Mouse (Mus musculus) testis, adult 2 months (tissue): ENCODE measurements around the gene Klhl42.

Experiments
- CTCF ChIP-seq: fragments of 200-500 bp; IDR thresholded peaks from 2 replicates; pipeline ENCODE4 v1.5.1; 2012; ENCODE audit warnings: low read depth, mild to moderate bottlenecking, inconsistent platforms, low read length, moderate library complexity; ENCODE audit not compliant: control insufficient read depth, insufficient read depth, insufficient replicate concordance
- POLR2A ChIP-seq: fragments of 200-500 bp; IDR thresholded peaks from 2 replicates; pipeline ENCODE4 v1.6.1; 2012; ENCODE audit warnings: low read depth, mild to moderate bottlenecking, inconsistent platforms, low read length, moderate library complexity; ENCODE audit not compliant: control insufficient read depth

DNA sequence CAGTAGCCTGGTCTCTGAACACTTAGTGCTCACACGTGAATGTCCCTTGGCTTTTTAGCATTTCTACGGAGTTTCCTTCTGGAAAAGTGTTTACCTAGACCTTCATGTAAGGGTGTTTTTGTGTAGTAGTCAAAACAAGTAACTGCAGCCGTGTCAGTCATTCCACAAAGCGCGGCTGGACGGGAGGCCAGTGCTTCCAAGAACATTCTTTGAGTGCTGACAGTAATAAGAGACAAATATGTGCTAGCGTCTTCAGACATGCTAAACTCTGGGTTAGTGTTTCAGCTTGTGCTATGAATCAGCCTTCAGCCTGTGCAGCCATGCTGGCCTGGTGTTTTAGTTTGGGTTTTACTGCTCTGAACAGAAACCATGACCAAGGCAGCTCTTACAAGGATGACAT, 28.5 kb upstream of the Klhl42 start:
- TF ChIP-seq CTCF (no peak), POLR2A (no peak)
